Mouse (Mus musculus): ENCODE measurements around the gene Mrpl38.
"Not testable (repeated sequence)": the region's sequence is repeated elsewhere in the genome, so short reads cannot be mapped to it uniquely, and the experiment has no call there.

The Mrpl38 gene

DNA sequence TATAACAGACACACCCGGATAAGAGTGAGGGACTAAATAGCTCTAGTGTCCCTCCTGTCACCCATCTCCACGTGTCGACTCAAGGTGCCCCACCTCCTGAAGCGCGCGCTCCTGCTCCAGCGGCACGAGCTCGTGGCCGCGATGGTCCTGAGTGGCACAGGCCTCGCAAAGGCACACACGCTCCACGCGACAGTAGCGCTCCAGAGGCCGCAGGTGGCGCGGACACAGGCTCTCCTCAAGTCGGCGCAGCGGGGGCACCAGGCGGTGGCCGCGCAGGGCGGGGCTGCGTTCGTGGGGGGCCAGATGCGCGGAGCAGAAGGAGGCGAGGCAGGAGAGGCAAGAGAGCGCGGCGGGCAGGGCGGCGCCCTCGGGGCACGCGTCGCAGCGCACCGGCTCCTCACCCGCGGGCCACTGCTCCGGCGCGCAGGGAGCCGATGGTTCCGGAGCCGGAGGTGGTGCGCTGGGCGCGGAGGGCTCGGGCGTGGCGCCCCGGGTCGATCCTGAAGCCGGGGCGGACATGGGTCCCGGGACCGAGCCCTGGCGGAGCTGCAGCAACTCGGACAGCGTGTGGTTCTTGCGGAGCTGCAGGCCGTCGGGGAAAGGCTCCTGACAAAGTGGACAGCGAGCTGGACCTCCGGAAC, 29.1 kb downstream of the Mrpl38 start:
- no peak for DNase-seq

DNA sequence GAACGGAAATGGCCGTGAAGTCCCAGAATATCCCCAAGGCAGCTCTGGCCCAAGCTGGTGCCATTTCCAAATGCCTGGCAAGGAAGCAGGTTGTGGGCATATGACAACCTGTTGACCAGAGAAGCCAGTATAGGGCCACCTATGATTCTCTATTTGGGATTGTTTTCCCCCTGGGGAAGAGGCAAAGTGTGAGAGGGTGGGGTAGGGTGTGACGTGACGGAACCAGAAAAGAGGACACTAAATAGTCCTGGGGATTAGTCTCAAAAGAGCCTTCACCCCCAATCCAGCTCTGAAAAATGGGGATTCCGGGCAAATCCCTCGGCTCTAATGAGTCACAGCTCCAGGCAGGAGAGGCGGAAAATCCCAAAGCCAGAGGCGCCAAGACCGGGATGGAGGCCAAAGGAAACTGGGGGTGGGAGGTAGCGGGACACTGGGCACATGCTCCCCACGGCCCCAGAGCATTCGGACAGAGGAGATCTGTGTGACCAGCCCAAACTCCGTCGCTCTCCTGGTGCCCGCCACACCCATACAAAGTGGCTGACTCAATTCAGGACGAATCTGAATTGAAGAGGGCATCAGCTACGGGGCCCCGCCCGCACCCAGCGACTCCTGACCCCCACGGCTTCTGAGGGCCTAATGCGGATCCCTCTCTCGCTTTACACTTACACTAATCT, 30.1 kb downstream of the Mrpl38 start:
- DNase-seq, result no peak

DNA sequence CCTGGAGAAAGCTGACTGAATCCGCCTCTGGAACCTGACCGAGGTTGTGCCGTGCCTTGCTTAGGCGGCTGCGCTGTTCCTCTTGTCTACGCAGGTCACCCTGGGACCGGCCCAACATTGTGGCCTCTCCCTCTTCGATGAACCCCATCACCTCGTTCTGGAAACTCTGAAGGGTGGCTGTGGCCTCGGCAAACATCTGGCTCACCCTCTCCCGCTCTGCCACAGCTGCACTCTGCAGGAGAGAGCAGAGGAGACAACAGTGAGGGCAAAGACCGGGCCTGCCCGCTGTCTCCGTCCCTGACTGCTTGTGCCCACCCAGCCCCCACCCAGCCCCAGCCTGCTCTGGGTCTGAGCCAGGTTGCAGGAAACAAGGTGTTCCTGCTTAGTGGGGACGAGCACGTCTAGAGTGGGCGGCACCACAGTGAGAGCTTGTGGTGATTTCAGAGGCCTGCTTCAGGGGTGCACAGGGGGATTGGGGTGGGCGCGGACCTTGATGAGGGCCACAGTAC, 30.8 kb downstream of the Mrpl38 start:
- DNase-seq, result no peak

DNA sequence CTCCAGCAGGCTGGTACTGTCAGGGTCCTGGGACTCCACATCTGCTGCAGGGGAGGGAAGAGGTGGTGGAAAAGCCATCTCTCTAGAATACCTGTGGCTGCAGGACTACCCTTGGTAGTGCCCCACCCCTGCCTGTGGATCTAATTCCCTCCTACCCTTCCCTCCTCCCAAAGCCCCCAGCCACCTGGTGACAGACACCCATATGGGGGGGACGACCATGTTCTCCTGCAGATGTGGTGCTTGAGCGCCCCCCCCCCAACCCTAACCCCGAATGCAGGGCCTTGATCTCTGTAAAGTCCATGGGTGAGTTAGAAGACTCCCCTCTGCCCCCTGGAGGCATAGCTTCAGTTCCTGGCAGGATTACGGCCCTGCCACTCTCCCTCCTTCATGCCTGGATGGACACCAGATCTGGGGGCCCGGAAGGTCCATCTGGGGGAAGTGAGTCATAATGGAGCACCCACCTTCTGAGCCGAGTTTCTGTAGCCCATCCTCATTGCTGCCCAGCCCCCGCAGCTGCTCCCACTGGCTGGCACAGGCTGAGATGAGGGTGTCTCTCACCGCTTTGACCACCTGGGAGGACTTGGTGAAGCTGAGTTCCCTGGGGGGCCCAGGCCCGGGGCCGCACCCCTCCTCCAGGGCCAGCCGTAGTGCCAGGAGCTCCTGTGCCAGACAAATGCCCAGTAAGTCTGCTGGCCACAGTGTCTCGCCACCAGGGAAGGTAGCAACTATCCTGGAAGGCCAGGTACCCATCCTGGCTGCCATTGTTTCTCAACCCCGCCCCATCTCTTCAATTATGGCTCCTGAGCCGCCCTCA, 31.5 kb downstream of the Mrpl38 start:
- DNase-seq, result no peak

DNA sequence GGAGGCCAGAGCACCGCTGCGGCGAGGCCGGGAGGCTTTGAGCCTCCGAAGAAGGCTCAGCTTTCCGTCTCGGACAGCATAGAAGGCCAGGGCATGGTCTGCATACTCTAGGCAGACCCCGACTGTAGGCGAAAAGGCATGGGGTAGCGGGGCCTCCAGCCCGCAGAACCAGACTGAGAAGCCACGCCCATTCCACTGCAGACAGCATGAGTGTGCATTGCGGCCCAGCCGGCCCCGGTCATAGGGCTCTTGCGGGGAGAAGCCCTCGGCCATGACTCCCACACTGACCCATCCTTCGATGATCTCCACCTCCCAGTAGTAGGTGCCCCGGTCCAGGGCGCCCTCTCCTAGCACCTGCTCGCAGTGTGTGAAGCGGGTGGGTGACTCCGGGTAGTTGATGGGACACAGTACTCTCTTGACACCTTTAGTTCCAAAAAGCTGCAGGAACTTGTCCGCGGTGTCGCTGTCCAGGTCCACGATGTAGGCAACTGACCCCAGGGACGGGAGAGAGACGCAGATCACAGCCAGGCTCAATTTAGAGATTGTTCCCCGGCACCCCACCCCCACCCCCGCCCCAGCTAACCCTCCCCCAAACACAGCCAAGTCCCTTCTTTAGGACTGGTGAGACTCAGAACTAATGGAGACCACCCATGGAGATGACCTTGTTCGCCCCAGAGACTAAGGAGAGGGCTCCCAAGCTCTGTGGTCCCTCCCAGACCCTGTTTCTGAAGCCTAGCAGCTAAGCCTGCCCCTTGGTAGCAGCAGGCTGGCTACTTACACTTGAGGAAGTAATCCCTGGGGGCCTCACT, 32.3 kb downstream of the Mrpl38 start:
- no peak for DNase-seq

DNA sequence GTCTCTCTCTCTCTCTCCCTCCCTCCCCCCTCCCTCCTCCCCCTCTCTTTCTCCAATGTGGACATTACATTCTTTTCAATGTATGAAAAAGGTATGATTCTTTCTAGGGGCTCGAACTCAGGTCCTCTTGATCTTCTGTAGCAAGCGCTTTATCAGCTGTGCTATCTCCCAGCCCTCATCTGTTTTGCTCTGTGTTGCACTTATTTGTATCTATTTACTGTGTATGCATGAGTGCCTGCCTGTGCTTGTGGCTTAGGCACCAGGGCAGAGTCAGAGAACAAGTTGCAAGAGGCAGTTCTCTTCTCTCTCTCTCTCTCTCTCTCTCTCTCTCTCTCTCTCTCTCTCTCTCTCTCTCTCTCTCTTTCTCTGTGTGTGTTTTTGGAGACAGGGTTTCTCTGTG, 33.6 kb downstream of the Mrpl38 start:
- DNase-seq, result no peak

DNA sequence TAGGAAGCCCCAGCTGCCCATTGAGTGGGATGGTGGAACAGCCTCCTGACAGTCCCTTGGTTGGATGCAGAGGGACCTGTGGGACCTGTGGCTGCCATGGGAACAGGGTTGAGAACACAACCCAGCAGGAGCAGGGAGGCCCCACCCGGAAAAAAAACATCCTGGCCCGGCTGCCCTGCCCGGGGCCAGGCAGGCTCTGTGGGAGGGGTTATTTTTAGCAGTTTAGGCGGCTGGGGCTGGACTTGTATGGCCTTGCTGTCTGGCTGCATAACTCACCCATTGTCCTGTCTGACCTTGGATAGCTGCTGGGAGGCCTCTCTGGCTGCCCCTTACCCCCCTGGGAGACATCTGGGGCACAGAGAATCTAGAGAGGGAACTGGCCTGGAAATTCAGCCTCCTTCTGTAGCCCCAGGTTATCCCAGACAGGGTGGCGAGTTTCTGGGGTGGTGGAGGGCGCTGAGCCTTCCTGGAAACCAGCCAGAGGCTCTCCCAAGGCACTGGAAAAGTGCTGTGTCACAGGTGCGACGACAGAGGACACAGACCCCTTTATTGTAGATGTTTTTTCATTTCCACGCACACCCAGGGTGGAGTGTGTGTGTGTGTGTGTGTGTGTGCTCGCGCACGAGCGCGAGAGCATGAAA, 34.5 kb downstream of the Mrpl38 start:
- DNase-seq, result no peak

DNA sequence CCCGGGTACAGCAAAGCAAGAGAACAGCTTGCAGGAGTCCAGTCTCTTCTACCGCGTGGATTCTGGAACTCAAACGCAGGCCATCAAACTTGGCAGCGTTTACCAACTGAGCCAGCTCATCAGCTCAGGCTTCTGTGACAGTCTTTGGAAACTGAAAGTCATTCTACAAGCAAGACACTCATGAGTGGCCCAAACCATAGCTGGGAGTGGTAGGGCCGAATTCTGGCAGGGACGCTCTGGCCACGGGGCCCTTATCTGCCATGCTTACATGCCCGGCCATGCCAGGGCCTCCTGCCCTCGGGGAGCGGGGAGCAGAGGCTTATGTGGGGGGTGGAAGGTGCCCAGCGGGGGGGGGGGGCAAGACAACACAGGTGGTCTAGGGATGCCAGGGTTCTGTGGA, 35.1 kb downstream of the Mrpl38 start:
- no peak for DNase-seq

DNA sequence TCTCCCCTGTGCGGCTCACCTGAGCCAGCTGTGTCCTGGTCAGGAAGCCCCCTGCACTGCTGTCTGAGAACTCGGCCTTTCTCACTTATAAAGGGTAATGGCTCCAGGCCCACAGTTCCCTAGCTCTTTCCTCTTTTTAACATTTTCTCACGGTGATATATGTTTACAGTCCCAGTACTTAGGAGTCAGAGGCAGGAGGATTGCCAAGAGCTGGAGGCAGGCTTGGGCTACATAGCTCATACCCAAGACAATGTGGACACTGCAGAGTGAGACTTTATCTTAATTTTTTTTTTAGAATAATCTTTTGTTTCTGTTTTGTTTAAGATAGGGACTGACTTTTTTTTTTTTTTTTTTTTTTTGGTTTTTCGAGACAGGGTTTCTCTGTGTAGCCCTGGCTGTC, 36.2 kb downstream of the Mrpl38 start:
- DNase-seq, result no peak

DNA sequence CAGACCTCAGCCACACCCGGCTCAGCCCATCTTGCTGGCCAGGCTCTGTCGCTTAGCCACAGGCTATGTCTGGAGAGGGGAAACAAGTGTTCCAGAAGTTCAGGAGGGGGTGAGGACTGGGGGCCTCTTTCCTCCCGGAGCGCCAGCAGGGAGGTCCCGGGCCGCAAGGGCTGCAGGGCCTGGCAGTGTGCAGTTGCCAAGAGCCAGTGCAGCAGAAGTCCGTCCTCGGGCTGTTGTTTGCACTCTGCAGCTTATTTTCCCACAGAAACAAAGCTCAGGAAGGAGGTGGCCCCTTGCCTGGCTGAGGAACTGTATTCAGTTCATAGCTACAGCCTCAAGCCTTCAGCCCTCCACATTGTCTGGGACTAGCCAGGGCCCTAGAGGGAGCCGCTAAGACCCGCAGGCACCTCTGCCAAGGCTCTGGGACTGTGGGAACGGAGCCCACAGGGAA, 36.7 kb downstream of the Mrpl38 start:
- DNase-seq, result no peak

DNA sequence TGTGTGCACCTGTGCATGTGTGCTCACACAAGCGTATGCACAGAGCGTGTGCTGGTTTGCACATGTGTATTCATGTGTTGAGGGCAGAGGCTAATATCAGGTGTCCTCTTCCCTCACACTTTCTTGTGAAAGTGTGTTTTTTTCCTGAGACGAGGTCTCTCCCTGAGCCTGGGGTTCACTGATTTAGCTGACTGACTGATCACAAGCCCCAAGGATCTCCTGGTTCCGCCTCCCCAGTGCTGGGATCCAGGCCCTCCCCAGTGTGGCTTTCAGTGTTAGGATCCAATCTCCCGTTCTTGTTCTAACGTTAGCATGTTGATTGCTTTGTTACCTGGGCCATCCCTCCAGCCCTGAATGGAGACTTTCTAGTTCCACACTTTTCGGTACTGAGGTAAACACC, 37.8 kb downstream of the Mrpl38 start:
- DNase-seq, result no peak

DNA sequence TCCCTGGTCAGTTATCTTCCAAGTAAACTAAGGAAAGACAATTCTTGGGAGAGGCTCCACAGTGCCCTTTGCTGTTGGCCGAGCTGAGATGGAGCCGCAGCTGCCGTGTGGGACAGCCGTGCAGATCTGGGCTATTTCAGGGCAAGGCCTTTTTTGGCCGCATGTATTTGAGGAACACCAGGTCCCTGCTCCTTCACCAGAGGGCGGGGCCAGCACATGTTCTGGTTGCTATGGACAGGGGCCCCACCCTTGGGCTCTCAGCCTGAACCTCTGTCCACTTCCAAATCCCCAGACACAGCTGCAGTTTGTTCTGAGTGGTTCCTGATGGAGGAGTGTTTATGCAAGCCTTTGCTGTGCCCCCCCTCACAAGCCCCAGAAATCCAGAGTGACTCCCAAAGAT, 38.3 kb downstream of the Mrpl38 start:
- DNase-seq, result no peak

DNA sequence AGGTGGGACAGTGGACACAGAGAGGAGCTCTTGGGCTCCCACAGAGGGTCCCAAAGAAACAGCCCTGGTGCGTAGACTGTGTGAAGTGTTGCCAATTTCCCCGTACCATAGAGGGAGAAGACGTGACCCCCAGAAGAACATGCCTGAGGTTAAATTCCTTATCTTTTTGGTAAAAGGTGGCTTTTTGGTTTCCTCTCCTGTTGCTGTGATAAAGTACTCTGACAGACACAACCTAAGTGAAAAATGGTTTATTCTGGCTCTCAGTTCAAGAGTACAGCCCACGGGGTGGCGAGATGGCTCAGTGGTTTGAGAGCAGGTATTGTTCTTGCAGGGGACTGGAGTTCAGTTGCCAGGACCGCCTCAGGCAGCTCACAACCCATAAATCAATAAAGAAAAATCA, 39.2 kb downstream of the Mrpl38 start:
- DNase-seq, result no peak

DNA sequence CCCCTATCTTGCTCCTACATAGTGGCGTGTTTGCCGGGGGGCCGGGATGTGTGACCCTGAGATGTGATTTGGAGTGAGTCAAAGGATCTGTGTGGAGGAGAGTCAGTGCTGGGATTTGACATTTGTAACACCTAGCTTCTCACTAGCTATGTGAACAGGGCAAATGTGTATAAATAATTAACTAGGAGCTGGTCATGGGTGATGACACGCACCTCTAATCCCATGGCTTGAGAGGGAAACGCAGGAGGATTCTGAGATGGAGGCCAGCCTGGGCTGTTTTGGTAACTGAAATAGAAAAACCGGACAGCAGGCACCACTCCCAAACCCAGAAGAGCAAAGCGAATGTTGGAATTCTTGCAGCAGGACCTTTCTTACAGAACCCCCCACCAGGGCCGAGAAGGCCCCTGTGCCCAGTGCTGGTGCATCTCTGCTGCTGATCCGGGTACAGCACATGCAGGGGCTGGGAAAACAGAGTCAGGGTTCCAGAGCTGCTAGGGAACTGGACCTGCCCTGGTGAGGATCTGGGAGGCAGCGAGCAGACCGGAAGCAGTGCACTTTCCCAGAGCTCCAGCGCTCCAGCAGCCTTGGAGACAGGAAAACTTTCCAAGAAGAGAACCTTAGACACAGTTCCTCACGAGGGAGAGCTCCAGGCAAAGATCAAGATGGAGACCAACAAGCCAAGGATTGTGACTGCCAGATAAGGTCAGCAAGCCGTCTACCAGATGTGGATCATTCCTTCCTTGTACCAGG, 39.8 kb downstream of the Mrpl38 start:
- DNase-seq, result no peak

DNA sequence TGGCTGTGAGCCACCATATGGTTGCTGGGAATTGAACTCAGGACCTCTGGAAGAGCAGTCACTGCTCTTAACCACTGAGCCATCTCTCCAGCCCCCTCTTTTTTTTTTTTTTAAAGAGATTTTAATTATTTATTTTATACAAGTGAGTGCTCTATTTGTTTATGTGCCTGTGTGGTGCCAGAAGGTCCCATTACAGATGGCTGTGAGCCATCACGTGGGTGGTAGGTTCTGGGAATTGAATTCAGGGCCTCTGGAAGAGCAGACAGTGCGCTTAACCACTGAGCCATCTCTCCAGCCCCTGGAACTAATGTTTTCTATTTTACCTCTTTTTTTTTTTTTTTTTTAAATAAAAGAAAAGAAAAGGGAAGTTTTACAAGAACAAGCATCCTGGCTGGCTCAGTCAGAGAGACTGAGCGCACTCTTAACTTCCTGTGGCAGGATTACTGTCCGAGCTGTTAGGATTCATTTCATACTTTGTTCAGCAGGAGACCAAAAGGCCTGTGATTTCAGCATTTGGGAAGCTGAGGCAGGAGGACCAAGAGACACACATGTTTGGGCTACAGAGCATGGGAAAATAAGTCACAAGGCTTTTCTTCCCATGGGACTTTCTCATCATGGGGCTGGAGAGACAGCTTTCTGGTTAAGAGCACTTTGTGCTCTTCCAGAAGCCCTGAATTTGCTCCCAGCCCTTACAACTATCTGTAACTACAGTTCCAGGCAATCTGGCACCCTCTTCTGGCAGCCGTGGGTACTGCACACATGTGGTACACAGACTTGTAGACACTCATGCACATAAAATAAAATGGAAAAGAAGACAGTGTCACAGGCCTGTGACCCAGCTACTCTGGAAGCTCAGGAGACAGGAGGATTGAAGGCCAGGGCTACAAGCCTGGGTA, 42.2 kb downstream of the Mrpl38 start:
- DNase-seq, result peak in 1 of 2 experiments; percentile 62

DNA sequence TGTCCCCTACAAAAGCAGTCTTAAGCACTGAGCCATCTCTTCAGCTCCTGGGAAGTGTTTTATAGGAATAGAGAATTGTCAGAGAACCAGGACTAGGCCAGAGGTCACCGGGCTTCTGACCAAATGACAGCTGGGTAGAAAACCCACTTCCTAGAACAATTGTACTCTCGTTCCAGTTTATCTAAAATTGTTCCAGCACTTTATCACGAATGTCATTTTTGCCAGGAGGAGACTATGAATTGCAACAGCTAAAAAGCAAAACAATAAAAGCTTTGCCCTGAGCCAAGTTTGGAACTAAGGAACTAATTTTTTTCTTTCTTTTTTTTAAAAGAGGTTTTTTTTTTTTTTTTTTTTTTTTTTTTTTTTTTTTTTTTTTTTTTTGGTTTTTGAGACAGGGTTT, 43.1 kb downstream of the Mrpl38 start:
- no peak for DNase-seq

DNA sequence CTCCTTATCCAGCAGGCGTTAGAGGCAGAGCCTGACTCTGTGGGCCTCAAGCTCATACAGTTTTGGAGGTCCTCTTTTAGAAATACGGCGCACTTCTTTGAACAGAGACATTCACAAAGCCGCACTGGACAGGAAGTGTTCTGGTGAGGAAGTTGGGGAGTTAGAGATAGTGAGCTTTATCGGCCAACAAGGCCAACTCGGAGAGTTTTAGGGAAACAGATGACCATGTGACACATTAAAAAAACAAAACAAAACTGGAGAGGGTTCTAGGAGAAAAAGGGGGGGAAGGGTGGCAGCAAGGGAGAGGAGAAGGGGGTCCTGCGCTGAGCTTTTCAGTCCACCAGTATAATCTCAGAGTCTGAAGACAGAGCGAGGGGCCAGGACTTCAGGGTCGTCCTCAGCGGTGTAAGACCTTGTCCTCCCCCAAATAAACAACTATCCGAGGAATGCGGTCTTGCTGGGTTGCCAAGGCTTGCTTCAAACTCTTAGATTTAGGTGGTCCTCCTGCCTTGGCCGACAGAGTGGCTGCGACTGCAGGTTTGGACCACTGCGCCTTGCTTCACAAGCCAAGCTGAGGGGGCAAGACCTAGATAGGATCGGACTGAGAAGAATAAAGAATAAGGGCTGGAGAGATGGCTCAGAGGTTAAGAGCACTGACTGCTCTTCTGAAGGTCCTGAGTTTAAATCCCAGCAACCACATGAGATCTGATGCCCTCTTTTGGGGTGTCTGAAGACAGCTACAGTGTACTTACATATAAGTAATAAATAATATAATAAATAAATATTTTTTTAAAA, 44.7 kb downstream of the Mrpl38 start:
- no peak for DNase-seq

DNA sequence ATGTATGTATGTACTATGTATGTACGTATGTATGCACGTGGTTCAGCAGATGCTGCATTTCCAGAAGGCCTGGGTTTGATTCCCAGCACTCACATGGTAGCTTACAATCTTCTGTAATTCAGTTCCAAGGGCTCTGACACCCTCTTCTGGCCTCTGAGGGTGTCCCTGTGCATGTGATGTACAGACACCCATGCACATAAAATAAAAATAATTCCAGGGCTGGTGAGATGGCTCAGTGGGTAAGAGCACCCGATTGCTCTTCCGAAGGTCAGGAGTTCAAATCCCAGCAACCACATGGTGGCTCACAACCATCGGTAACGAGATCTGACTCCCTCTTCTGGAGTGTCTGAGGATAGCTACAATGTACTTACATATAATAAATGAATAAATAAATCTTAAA, 45.7 kb downstream of the Mrpl38 start:
- not testable (repeated sequence) for DNase-seq

DNA sequence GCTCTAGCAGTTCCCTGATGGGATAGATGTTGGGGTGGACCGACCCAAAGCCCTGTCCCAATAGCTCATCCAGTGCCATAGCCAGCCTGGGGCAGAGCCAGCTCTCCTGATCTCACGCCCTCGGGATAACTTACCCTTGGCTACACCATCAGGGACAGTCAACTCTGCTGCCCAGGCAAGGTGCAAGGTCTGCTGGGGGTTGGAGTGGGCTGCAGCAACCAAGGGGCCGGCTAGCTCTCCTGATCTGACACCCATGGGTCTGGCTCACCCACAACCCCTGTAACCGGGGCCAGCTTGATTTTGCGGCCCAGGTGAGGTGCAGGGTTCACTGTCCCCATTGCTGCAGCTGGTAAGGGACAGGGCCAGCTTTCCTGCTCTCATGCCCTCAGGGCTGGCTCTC, 47.1 kb downstream of the Mrpl38 start:
- no peak for DNase-seq

DNA sequence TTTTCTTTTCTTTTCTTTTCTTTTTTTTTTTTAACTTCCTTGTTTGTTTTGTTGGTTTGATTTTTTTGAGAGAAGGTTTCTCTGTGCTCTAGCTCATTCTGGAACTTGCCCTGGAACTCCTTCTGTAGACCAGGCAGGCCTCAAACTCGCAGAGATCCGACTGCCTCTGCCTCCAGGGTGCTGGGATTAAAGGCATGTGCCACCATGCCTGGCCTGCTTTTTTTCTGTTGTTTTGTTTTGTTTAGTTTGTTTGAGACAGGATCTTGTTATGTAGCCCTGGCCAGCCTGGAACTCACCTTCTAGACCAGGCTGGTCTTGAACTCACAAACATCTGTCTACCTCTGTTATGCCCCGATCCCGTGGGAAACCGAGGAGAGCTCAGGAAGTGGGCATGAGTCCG, 49.1 kb downstream of the Mrpl38 start:
- DNase-seq, result no peak
